Mouse (Mus musculus) gastrocnemius, adult 8-10 months (tissue): ENCODE measurements around the gene Raph1. TPM values are rescaled to one million over a fixed set of nuclear protein-coding genes. Genes with fewer than 3 reads are reported as not detected.

Experiments
- DNase-seq, 2 experiments: peaks; one replicate each; pipeline ENCODE4 v3.0.0; 2022; ENCODE audit warnings: low spot score in 2 of 2
- total RNA-seq, 4 experiments: library from RNA; stranded (reverse); gene quantifications; 2 replicates each; pipeline ENCODE4 v1.2.4; 2022

The Raph1 gene
- total RNA-seq, 4 experiments from 2014 or later: 19.6 to 31.0 (median 24.1) TPM

GRCm38 (mm10) chr1:60565931-60566630, 823 bp downstream of the Raph1 start:
- peak in 1 of 2 experiments; percentile 44 for DNase-seq

GRCm38 (mm10) chr1:60565270-60565920, 1.5 kb downstream of the Raph1 start:
- no peak for DNase-seq

- no peak for DNase-seq
Measured at GRCm38 (mm10) chr1:60564691-60565090, 2.2 kb downstream of the Raph1 start.

GRCm38 (mm10) chr1:60563021-60563420, 3.9 kb downstream of the Raph1 start:
- DNase-seq: no peak

- DNase-seq: no peak
Measured at GRCm38 (mm10) chr1:60543681-60544080, 23.2 kb downstream of the Raph1 start.

- DNase-seq: no peak
Measured at GRCm38 (mm10) chr1:60539272-60539671, 27.6 kb downstream of the Raph1 start.

GRCm38 (mm10) chr1:60534932-60535331, 32.0 kb downstream of the Raph1 start:
- DNase-seq: no peak

- no peak for DNase-seq
Measured at GRCm38 (mm10) chr1:60530636-60531035, 36.3 kb downstream of the Raph1 start.

GRCm38 (mm10) chr1:60530107-60530506, 36.8 kb downstream of the Raph1 start:
- no peak for DNase-seq

- no peak for DNase-seq
Measured at GRCm38 (mm10) chr1:60510584-60510983, 56.3 kb downstream of the Raph1 start.

GRCm38 (mm10) chr1:60503456-60503855, 63.4 kb downstream of the Raph1 start:
- DNase-seq: no peak

- DNase-seq: no peak
Measured at GRCm38 (mm10) chr1:60493421-60493820, 73.5 kb downstream of the Raph1 start.

- DNase-seq: no peak
Measured at GRCm38 (mm10) chr1:60492404-60492803, 74.5 kb downstream of the Raph1 start.

GRCm38 (mm10) chr1:60490510-60490909, 76.4 kb downstream of the Raph1 start:
- no peak for DNase-seq

GRCm38 (mm10) chr1:60489660-60490059, 77.2 kb downstream of the Raph1 start:
- no peak for DNase-seq

GRCm38 (mm10) chr1:60488635-60489034, 78.3 kb downstream of the Raph1 start:
- no peak for DNase-seq

GRCm38 (mm10) chr1:60485649-60486048, 81.3 kb downstream of the Raph1 start:
- DNase-seq: no peak

- DNase-seq: no peak
Measured at GRCm38 (mm10) chr1:60482881-60483280, 84.0 kb downstream of the Raph1 start.

GRCm38 (mm10) chr1:60481561-60481960, 85.3 kb downstream of the Raph1 start:
- DNase-seq: no peak

GRCm38 (mm10) chr1:60470541-60470940, 96.4 kb downstream of the Raph1 start:
- DNase-seq: no peak

GRCm38 (mm10) chr1:60469491-60469890, 97.4 kb downstream of the Raph1 start:
- DNase-seq: no peak

- DNase-seq: no peak
Measured at GRCm38 (mm10) chr1:60460623-60461022, 106.3 kb downstream of the Raph1 start.

GRCm38 (mm10) chr1:60449896-60450295, 117.0 kb downstream of the Raph1 start:
- DNase-seq: no peak
